Mouse (Mus musculus): ENCODE data around the gene Cga.

The Cga gene

GRCm38 (mm10) chr4:34893479-34893878 lies at the start of gene Cga:
Cga (plus strand) TSS chr4:34893779.
- DNase-seq, result no peak

DNA sequence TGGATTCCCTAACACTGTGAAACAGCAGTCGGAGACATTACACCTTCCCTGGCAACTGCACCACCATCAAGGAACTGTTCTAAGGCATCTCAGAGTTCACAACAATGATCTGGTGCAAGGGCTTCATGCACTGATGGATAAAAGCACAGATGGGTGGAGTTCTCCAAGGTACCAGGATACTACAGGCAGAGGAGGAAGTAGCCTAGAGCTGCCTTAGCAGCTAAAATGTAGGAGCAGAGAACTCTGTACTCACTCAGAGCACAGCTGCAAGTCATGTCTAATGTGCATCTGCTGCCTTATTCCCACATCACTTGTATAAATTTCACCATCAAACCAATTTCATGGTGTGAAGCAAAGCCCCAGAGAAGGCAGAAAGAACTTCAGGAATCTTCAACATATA lies 49.7 kb upstream of the Cga start:
- no peak for DNase-seq

DNA sequence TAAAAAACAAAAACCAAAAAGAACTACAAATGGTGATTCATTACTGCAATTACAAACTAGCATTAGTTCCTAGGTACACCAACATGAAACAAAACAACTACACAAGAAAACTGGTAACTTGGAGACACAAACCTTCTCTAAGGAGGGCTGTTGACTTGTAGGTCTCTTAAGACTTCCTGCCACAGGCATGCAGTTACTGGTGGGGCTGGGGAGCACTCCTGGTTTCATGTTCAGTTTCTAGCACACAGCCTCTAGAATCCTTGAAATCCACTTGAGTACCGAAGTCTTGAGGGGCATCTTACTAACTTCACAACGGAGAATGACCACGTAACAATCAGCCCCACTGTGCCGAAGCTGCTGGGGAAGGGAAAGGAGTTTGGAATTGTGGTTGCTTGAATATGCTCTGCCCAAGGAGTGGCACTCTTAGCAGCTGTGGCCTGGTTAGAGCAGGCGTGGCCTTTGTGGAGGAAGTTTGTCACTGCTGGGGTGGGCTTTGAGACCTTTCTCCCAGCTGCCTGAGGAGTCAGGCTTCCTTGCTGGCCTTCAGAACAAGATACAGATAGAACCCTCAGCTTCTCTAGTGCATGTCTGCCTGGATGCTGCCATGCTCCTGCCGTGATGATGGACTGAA lies 45.8 kb upstream of the Cga start:
- no peak for DNase-seq

GRCm38 (mm10) chr4:34850156-34850555 lies 43.4 kb upstream of the Cga start:
- no peak for DNase-seq

DNA sequence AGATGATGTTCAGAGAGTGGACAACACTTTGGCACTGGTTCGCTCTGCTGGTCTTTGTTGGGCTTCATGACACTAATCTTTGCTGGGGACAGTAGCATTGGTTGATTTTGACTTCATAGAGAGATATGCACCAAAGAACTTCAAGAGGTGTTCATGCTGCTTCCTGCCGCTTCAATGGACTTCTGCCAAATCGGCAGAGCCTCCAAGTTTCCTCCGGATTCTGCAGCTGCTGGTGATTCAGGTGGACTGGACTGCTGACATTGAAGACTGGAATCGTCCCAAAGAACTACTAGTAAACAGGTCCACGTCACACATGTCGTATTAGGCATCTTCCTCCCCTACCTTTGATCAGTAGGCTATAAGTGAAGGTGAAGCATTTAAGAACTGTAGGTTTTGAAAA lies 41.5 kb upstream of the Cga start:
- no peak for DNase-seq

GRCm38 (mm10) chr4:34855966-34856365 lies 37.6 kb upstream of the Cga start:
- no peak for DNase-seq

DNA sequence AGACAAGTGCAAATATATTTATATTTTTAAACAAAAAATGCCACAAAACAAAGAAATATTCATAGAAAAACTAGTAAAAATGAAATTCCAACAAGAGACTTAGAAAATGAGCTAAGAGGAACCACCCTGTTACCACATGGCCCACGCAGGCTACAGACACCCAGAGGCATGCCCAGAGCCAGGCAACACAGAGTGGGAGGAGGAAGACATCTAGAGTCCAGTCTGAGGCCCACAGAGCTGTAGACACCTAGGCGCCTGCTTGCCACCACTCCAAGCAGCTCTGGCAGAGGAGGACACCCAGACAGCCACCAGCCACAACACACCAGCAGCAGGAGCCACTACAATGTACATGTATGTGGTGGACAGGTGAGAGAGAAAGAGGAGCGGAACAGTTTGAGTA lies 34.7 kb upstream of the Cga start:
- DNase-seq, result no peak

GRCm38 (mm10) chr4:34859416-34859815 lies 34.2 kb upstream of the Cga start:
- DNase-seq, result no peak

DNA sequence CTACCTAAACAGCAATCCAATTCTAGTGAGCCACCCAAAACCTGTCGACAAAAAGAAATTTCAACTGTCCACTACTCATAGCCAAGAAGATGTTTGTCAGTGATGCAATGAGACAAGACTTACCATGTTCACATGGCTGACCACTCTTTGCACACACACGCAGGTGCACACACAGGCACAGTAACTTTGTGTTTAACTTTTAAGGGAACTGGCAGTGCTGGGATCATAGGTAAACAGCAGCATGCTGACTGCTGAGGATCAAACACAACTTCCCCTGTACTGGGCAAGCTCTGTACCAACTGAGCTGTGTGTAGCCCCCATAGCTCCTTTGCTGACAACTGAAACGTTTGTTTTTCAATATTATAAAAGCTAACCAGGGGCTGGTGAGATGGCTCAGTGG lies 32.1 kb upstream of the Cga start:
- no peak for DNase-seq

DNA sequence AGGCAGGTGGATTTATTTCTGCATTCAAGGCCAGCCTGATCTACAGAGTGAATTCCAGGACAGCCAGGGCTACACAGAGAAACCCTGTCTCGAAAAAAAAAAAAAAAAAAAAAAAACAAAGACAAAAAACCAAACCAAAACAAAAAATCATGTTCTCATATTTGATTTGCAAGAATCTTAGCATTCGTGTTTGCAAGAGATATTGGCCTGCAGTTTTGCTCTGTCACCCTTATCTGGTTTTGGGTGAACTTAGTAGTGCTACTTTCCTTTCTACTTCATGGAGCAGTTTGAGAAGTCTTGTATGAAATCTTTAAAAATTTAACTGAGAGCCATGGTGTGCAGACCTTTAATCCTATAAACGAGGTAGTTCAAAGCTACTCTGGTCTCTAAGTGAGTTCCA lies 23.8 kb upstream of the Cga start:
- DNase-seq, result no peak

GRCm38 (mm10) chr4:34872896-34873495 lies 20.6 kb upstream of the Cga start:
- DNase-seq, result no peak

- no peak for DNase-seq
Measured at GRCm38 (mm10) chr4:34874234-34874633, 19.3 kb upstream of the Cga start.

- no peak for DNase-seq
Measured at GRCm38 (mm10) chr4:34880921-34881650, 12.5 kb upstream of the Cga start.

DNA sequence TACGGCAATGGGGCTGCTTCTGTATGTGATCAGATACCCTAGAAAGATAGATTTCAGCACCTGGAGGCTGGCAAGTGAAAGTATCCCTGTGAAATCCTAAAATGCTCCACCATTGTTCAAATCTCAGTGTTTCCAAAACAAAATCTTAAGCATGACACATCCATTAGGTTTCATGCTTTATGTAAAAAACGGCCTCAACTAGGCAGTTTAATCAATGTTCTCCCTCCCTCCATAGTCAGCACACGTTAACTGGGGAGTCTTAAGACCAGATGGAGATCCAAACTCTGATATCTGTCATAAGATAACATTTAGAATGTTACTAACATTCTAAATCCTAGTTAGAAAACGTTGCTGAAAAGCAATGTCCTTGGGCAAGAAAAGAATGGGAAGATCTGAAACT lies 11.7 kb upstream of the Cga start:
- no peak for DNase-seq

GRCm38 (mm10) chr4:34882291-34882769 lies 11.2 kb upstream of the Cga start:
- no peak for DNase-seq

DNA sequence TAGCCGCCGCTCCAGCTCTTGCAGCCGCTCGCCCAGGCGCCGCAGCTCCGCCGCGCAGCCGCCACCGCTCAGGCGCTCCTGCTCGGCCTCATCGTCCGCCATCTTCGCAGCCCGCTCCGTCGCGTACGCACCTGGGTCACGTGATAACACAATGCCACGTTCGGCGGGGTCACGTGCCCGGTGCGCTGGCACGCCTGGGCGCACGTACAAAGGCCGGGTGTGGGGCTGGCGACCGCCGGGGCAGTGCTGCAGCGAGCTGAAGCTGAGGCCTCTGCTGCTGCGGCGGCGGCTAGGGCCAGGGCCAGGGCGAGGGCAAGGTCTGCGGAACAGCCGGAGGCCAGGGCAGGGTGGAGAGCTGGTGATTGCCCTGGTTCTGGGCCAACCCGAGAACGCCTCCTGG lies 10.8 kb upstream of the Cga start, which contains the start of gene Zfp292:
Zfp292 (minus strand) TSS at position 143 of the 400 bp plus-strand sequence.
- DNase-seq, result peak; percentile 94

DNA sequence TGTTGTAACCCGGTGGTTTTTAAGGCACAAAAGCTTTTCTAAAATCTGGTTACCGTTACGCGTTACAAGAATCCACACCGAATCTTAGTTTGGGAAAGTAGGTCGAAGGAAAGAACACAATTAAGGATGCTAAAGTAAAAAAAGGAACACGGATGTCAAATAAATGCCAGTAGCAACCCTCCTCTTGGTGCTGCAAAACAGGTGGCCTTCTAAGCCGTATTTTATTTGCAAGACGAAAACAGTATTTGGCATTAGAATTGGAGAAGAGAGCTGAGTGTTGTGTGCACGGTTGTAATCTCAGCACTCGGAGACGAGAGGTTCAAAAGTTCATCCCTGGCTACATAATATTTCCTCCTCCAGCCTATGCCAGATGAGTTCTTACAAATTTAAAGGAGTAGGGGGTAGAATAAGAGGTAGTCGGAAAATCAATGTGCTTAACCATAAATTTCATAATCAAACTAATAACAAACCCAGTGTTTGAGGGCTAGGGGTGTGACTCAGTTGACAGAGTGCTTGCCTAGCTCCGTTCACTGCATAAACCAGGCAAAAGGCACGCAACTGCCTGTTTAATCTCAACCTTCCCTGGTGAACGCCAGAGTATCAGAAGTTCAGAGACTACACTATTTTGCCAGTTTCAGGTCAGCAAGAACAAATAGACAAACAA lies 10.1 kb upstream of the Cga start:
- DNase-seq, result peak; percentile 18

DNA sequence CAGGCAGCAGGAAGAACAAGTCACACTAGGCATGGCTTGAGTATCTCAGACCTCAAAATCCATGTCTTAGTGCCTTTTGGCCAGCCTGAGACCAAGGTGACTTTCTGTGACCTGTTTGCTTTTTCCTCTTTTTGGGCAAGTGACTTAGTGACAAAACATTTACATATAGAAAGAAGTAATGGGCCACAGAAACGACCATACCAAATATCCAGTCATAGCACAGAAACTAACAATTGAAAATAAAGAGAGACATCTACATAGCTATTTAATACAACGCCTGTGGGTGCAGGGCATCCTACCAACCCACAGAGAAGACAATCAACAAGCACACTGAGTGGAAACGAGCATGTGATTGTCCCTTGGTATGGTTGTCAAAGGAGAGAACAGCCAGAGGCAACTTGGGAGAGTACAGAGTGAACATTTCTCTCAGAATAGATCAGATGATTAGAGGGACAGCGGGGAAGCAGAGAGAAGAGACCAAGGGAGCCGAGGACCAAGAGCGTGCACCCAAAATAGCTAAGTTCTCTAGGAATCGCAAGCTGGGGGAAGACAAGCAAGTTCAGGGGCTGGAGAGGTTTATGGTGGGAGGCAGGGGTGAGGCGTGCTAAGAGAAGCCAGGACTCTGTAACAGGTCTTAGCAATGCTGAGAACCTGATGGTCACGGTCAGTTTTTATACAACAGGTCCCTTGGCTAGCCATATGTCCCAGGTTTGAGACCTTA lies 7.8 kb upstream of the Cga start:
- DNase-seq, result no peak

- DNase-seq, result peak; percentile 64
Measured at GRCm38 (mm10) chr4:34886490-34887111, 7.0 kb upstream of the Cga start.

DNA sequence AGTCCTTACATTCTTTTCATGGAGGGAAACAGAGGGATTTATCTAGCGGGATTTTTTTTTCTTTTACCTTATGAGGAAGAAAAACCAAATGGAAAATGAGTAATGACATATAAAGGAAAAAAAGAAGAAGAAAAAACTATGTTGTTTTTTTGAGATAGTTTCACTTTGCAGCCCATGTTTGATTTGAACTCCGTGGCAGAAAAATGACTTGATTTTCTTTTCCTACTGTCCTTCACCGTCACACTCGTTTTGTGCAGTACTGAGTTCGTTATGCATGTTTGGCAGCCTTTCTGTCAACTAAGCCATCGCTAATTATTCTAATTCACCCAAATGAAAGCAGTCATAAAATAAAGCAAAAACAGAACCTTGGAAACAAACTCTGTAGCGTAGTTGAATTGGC lies 6.3 kb upstream of the Cga start:
- DNase-seq, result no peak

DNA sequence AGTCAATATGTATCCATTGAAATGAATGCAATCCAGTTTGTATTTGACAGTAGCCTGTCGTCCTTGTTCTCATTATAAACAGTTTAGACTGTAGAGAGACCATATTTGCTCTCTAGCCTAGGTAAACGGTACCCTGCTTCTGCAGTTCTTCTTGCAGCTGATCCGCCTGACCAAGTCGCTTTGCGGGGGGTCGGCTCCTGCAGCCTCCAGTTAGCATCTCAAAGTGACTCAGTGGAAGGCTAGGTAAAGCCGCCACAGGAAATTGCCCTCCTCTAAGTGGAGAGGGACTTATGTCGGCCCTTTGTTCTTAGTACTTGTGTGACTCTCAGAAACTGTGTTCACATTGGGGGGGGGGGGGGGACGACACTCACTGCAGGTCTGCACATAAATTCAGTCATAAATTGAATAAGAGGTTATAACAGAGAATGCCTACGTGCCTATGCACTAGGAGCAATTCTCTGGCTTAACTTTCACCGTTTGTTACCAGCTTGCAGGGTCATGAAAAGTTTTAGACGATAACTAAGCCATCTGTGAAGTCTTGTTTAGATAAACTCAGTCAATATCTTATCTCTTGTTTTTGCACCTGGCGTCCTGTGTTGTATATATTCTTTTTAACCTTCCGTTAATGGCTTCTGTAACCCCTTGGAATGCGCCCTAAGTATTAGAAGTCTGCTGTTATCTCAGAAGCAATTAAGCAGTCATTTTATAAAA lies 4.3 kb upstream of the Cga start:
- no peak for DNase-seq

- no peak for DNase-seq
Measured at GRCm38 (mm10) chr4:34889812-34890185, 3.8 kb upstream of the Cga start.
